Mouse (Mus musculus) naive thymus-derived CD4-positive, alpha-beta T cell, adult 2 months (primary cell): Measurements from ENCODE around the gene Slc5a10.

Experiments used
- DNase-seq: peaks from one replicate; pipeline ENCODE4 v3.0.0-alpha.2; 2011; ENCODE audit warnings: low read depth

The Slc5a10 gene

DNA sequence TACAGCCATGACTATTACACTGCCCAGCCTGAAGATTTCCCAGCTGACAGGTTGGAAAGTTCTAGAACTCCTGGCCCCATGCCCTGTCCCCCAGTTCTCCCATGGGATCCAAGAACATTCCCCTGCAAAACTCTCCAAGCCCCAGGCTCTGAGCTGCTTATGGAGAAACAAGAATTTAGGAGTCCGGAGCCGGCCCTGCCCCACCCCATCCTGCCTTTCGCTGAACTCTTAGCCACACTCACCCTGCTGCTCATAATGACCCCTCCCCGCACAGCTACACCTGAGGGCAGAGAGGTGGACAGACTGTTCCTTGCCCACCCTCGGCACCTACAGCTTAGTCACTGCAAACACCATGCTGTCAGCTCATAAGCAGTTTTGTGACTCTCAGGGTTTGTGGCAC lies 52.8 kb downstream of the Slc5a10 start:
- no peak for DNase-seq

DNA sequence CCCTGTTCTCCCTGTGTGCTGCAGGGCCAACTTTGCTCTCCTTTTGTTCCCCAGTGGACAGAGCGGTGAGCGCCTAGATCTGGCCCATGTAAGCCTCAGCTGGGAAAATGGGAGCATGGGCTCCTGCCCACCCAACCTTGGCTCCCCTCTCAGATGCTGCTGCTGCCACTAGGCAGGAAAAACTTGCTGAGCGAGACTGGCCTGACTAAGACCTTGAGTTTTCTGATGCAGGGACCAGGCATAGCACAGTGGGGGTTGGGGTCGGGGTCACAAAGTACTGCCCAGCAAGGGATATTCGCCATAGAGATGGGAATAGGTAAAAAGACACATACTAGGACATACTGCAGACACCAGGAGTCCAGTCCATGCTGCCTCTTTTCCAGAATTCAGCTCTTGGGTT lies 53.4 kb downstream of the Slc5a10 start:
- DNase-seq: no peak

DNA sequence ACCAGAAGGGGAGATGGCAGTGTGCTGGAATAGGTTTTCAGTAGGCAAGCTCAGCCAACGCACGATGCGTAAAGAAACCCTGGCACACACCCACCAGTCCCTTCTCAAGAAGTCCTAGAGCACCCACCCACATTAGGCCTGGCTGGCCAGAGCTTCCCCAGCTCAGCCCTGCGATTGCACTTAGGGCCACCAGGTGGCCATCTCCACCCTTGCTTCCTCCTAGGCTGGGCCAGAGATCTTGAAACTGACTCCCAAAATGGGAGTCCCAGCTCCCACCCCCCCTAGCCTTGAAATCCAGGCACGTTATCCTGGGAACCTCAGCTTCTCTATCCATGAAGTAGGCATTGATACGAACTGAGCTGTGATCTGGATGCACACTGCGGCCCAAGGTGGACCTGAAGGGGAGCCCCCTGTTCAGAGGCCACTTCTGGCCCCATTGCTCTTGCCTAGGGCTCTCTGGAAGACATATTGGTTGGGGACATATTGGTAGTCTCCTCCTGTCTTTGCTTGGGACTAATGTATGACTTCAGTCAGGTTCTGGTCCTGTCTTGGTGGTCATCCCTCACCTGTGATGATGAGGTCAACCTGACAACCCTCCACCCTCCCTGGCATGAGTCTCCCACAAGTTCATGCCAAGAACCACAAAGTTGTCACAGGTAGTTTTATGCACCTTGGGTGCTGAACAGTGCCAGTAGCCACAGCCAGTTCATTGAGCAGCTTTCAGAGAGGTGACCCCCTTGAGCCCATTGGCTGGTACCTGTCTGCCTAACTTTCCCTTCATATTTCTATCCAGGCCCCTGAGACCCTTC lies 54.4 kb downstream of the Slc5a10 start:
- peak; percentile 57 for DNase-seq

DNA sequence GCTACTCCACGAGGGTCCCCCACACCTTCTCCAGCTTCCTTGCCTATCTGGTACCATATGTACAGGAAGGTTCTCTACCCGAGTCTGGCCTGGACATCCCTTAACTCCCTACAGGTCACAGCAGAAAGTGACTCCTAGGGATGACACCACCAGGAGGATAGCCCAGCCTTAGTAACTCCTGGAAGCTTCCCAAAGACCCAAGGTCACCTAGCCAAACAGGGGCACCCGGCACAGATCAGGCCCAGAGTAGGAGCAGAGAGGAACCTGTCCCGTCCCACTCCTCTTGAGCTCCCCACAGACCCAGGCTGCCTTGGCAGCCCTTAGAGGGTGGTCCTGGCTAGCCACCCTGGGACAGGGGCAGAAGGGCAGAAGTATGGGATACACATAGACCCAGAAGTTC lies 55.2 kb downstream of the Slc5a10 start:
- no peak for DNase-seq

DNA sequence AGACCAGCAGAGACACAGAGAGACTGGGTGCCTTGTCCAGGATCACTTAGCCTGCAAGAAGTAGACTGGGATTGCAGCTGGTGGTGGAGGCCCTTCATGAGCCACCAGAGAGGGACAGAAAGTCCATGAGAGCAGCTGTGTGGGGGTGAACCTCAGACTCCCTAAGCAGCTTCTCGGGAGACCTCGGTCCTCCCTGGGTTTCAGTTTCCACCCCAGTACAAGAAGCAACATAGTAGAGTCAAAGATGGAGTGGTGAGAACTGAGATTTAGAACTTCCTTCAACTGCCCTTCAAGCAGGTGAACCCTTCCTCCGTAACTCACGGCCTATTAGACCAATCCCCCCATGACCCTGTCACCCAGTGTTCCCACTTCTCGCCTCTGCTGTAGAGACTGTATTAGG lies 58.4 kb downstream of the Slc5a10 start:
- no peak for DNase-seq

DNA sequence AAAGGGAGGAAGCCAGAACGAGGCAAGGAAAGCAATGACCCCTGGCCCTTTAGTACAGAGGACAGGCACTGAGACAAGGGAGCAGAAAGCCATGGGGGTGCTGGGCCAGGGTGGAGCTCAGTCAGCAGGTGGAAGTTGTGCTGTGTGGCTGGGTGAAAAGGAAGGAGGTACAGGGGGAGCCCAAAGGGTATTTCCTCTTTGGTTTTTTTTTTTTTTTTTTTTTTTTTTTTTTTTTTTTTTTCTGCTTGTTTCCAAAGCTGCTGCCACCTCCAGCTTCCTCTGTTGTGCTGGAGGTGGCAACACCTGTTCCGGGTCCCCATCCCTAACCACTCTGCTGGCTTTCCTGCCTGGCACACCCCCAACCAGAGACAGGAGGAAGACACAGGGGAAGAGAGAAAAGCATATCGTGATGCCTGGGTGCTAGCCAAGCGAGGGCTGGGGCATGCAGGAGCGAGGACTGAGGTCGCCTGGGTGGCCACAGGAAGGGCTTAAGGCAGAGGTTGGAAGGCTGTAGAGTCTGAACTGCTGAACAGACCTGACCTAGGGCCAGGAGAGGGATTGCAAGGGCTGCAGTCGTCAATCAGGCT lies 59.7 kb downstream of the Slc5a10 start:
- peak; percentile 59 for DNase-seq

DNA sequence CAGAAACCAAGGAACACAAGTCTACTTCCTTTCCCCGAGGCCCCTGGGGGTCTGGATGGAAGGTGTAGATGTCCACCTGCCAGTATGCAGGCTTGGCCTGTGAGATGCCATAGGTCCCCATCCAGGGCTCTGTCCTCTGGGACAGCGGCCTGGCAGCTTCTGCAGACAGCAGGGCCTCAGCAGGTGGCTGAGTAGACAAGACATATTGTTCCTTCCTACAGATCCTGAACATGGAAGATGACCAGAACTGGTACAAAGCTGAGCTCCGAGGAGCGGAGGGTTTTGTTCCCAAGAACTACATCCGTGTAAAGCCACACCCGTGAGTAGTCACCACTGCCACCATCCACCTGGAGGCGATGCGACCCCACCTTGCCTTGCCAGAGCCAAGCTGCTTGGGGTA lies 60.6 kb downstream of the Slc5a10 start:
- DNase-seq: no peak

DNA sequence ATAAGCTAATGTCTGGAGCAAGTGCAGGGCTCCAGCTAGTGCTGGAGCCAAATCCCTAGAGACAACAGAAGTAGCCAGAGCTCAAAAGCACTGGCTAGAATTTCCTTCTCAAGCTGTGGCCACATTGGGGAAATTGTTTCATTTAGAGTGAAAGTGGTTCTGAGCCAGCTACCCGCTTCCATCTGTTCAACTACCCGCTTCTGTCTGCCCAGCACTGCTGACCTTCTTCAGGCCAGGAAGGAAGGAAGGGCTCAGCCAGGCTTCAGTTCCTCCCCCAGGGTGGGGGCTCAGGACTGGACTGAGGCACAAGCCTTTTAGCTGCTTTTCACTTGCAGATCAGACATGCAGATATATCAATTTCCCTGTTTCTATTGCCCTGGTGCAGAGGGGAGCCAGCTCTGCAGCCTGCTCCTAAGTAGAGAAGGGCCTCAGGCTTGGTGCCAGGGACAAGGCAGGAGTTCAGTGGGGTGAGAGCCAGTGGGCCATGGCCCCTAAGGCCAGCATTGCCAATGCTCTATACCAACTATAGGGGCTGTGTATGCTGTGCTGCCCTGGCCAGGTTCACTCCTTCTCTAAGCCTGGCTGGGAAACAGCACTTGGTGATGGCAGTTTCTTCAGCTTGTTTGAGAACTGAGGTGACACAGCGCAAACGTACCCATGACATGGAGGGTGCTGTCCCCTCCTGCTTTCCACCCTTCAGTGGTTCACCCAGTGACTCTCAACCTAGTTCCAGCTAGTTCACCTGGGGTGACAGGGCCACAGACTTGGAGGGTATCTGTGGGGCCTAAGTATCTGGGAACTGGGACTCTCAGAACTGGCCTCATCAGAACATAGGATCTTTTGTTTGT lies 61.4 kb downstream of the Slc5a10 start:
- DNase-seq: no peak

DNA sequence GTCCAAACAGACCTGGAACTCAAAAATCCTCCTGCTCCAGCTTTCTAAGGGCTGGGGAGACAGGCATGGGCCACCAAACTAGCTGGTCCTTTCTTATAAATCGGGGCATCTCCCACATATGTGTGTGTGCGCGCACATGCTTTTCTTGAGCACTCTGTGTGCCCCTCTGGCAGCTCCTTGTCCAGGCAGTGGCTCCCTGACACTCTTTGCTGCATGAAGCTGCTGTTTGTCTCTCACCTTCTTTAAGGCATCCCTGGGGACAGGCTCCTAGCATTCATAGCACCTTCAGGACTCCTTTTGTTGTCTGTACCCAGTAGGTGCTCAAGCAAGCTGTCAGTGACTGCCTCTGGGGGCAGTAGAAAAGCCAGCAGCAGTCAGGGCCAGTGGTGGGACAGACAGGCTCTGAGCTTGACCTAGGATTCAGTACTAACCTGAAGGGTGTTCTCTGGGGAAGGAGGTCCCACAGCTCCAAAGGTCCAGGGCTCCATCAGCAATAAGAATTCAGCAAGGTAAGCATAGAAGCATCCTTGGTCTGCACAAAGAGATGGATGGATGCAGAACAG lies 62.2 kb downstream of the Slc5a10 start:
- DNase-seq: no peak

DNA sequence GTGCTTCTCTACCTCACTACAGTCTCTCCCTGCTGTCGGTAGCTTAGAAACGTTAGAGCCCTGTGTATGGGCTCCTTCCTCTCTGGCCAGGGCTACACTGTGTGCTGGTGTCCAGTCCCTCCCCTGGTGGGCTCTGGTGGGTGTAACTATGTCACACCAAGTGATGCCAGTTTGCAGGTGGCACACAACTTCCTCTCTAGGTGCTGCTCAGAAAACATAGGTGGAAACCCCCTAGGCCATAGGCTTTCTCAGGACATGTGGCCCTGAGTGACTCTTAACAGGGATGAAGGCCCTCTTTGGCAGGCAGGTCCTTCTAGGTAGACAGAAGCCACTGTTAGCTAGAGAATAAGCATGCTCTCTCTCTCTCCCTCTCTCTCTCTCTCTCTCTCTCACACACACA lies 63.2 kb downstream of the Slc5a10 start:
- no peak for DNase-seq

DNA sequence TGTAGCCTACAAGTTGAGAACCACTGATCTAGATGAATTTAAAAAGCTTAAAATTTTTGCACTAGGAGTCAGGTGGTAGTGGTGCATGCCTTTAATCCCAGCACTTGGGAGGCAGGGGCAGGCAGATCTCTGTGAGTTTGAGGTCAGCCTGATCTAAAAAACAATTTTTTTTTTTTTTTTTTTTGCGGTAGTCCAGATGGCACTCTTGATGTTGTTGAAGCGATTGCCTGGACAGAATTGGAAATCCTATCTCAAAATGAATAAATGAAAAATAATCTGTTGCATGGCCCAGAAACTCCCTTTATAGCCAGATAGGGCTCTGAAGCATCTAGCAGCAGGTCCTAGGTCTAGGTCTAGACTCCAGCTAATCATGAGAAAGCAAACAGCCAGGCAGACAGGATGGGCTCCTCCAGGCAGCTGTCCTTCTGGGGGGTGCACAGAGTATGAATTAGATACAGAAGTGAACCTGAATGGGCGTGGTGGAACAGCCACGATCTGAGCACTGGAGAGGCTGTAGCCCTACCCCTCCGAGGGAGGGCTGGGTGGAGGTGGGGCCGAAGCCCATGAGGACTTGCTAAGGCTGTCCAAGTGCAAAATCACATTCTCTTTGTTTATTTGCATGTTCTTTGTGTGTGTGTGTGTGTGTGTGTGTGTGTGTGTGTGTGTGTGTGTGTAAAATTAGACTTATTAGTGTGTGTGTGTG lies 64.3 kb downstream of the Slc5a10 start:
- DNase-seq: no peak

DNA sequence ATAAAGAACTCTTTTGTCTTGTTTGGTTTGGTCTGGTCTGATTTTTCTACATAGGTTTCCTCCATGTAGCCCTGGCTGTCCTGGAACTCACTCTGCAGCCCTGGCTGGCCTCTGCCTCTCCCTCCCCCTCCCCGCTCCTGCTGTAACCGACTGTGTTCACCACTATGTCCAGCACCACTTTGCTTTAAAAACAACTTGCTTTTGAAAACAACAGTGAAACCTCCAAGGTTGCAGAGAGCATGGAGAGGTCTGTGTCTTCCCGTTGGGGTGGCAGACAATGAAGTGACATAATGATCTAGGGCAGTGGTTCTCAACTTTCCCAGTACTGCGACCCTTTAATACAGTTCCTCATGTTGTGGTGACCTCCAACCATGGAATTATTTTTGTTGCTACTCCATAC lies 65.0 kb downstream of the Slc5a10 start:
- no peak for DNase-seq

DNA sequence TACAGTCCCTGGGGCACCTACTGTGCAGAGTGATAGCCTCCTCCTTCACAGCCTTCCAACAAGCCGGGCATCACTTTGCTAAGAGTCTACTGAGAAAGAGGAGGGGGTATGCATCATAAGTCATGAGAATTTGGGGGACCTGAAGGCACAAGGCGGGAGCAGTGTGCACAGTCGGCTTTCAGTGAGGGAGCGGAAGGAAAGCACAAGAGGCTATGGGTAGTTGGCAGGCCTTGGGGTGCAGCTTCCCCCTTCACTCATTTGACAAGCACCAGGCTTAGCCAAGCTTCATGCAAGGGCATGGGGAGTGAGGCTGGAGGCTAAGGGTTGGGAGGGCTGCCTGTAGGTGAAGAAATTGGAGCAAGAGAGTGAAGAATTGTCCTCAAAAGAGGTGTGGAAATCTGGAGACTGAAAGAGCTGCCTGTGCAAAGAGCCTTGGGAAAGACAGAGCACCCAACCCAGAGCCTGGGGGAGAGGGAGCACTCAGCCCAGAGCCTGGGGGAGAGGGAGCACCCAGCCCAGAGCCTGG lies 65.8 kb downstream of the Slc5a10 start:
- DNase-seq: no peak

DNA sequence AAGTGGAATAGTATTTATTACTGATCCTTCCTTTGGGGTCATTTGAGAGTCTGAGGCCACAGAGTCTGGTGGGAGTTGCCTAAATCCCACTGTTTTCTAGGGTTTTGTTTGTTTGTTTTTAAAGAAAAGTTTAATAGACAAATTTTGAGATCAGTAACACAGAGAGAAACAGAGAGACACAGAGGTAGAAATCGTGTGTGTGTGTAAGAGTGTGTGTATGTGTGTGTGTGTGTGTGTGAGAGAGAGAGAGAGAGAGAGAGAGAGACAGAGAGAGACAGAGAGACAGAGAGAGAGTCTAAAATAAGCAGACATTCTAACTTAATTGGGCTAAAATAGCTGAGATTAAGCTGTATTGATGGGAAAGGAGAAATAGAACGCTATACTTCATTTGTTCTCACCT lies 67.1 kb downstream of the Slc5a10 start:
- DNase-seq: no peak

DNA sequence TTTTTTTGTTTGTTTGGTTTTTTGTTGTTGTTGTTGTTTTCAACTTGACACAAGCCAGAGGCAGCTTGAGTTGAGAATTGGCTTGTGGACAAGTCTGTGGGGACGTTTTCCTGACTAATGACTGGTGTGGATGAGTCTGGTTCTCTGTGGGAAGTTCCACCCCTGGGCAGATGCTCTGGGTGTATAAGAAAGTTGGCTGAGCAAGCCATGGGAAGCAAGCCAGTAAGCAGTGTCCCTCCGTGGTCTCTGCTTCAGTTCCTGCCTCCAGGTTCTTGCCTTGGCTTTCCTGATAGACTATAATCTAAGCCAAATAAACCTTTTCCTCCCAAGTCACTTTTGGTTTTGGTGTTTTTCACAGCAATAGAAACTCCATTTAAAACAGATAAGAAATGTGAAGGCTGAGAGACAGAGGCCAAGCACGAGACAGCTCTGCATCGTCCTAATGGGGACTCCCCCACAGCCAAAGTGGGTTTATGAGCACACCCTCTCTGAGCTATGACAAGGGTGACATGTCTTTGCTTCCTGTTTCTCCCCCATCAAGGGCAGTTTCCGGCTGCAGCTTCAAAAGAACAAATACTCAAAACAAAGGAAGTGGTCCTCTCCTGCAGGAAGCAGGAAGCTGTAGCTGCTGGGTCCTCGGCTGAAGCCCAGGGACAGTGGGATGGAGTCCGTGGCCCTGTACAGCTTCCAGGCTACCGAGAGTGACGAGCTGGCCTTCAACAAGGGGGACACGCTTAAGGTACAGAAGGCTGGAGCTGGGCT lies 67.8 kb downstream of the Slc5a10 start, which contains the start of gene Grap:
TSS of gene Grap (plus strand) at position 580 of the 762 bp plus-strand sequence.
- peak; percentile 90 for DNase-seq

DNA sequence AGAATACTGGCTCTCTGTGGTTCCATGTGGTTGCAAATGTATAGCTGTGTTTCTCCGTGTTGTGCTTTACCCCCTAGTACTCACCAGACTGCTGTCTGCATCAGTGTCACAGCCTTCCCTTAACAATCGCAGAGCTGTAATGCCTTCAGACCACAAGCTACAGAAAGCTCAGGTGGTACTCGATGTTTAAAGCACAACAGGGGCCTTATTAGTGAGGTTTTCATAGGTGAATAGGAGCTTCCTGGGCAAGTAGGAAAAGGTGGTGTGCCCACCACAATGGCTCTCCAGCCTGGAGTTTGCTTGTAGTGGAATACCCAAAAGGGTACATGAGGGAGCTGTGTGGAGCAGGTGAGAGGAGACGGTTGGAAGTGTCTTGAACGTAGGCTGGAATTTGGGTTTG lies 68.4 kb downstream of the Slc5a10 start:
- no peak for DNase-seq

DNA sequence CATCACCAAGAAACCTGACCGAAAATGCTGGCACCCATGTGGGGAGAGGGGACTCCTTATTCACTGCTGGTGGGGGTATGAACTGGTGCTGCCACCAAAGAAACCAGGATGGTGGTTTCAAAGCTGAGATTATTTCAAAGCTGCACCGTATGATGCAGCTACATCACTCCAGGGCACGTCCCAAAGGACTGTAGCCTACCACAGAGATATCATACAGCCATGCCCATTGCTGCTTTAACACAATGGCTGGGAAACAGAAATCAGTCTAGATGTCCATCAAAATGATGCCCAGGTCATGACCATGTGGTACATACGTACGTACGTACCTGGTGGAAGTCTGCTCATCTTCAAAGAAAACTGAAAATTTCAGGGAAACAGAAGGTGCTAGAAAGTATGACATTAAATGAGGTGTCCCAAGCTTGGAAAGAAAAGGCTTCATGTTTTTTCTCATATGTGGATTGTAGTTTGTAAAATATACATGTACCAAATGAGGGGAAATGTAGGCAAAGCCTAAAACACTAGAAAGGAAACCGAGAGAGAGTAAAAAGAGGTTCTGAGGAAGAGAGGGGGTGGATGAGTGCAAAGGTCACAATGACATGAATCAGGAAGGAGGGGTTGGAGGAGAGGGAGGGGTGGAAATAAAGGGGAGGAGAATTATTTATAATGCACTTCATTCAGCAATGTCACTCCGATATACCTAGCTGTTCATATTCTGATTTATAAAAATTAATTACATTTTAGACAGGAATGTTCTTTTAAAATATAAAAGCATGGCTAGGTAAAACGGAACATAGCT lies 70.0 kb downstream of the Slc5a10 start:
- no peak for DNase-seq

DNA sequence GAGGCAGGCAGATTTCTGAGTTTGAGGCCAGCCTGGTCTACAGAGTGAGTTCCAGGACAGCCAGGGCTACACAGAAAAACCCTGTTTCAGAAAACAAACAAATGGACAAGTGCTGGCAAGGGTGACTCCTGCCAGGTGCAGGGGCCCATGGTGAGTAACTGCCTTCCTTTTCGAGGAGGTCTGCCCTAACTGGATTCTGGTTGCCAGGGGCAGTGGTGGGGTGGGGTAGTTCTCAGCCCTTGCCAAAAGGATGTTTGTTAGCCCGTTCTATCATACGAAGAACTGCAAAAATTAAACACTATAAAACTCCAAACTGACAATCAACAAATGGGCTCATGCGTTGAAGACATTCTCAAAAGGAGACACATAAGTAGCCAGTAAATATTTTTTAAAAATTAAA lies 71.0 kb downstream of the Slc5a10 start:
- no peak for DNase-seq

DNA sequence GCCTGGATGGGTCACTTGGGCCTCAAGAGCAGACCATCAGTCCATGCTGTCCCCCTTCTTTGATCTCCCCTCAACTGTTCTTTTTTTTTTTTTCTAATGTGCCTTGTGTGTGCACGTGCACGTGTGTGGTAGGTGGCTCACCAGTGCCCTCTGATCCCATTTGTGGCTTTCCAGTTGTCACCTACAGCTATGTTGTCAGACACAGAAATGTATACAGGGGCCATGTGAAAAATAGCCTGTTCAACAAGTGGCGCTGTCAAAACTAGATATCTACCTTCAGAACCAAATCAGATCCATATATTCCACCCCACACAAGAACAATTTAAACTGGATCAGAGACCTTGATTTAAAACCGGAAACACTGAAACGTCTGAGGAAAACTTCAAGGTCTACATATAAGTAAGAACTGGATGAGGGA lies 71.5 kb downstream of the Slc5a10 start:
- no peak for DNase-seq

DNA sequence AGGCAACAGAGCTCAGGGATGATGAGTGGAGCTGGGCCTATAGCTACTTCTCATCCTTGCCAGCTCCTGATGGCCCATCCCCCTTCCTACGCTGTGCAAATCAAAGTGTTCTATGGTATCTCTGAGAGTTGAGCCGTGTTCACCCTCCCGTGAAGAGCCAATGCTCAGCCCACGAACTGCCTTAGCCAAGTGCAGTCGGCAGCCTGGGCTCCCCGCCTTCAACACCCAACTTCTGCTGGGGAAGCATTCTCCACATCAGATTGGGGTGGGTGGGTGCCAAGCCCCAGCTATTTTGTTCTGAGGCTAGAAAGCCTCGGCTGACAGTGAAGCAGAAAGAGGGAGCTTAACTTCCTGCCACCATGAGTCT lies 71.9 kb downstream of the Slc5a10 start:
- DNase-seq: peak; percentile 56
